Mouse (Mus musculus) limb, embryonic 13.5 days (tissue): ENCODE results near the gene Gm5788. TPM values are rescaled to one million over a fixed set of nuclear protein-coding genes. Genes with fewer than 3 reads are reported as not detected.
"Not testable (repeated sequence)": the region's sequence is repeated elsewhere in the genome, so short reads cannot be mapped to it uniquely, and the experiment has no call there.

Source experiments
- ATAC-seq: fragments of 200-750 bp; cut with Nextera tagmentation; 2 replicates; pipeline ENCODE4 v1.8.0; 2017; ENCODE audit warnings: low read depth, moderate number of reproducible peaks, moderate TSS enrichment; ENCODE audit not compliant: low FRiP score
- H3K27ac ChIP-seq: fragments of 300-500 bp; sonication (generic); 2 replicates; pipeline ENCODE4 v1.5.1; 2015; ENCODE audit warnings: inconsistent platforms, mild to moderate bottlenecking, moderate library complexity
- H3K27me3 ChIP-seq: fragments of 300-500 bp; sonication (generic); 2 replicates; pipeline ENCODE4 v1.6.1; 2015; ENCODE audit warnings: mild to moderate bottlenecking, inconsistent platforms
- H3K36me3 ChIP-seq: fragments of 300-500 bp; sonication (generic); 2 replicates; pipeline ENCODE4 v1.6.1; 2015; ENCODE audit warnings: inconsistent platforms, mild to moderate bottlenecking, moderate library complexity
- H3K4me1 ChIP-seq: fragments of 300-500 bp; sonication (generic); 2 replicates; pipeline ENCODE4 v1.6.1; 2015; ENCODE audit warnings: inconsistent platforms
- H3K4me2 ChIP-seq: fragments of 300-500 bp; sonication (generic); replicated peaks from 2 replicates; pipeline ENCODE4 v1.6.1; 2015; ENCODE audit warnings: inconsistent platforms, mild to moderate bottlenecking, moderate library complexity
- H3K4me3 ChIP-seq: fragments of 300-500 bp; sonication (generic); 2 replicates; pipeline ENCODE4 v1.5.1; 2015; ENCODE audit warnings: moderate library complexity, mild to moderate bottlenecking, inconsistent platforms
- H3K9ac ChIP-seq: fragments of 300-500 bp; sonication (generic); 2 replicates; pipeline ENCODE4 v1.6.1; 2015; ENCODE audit warnings: mild to moderate bottlenecking, inconsistent platforms
- H3K9me3 ChIP-seq: fragments of 300-500 bp; sonication (generic); 2 replicates; pipeline ENCODE4 v1.6.1; 2016; ENCODE audit warnings: inconsistent platforms
- WGBS: fragments of 180-500 bp; shearing (Covaris S2); methylation state at CpG from one replicate; pipeline ENCODE4 v1.1.7; 2015; 5-methylcytosine and 5-hydroxymethylcytosine counted together
- polyA plus RNA-seq: library from polyadenylated mRNA; unstranded; fragments of >200 nt; fragmentation: Nextera tagmentation; extraction: Ambion mirVana; gene quantifications from 2 replicates; pipeline ENCODE4 v1.2.1, GENCODE M21; 2015

The Gm5788 gene
- not detected in 2 replicates for polyA plus RNA-seq

DNA sequence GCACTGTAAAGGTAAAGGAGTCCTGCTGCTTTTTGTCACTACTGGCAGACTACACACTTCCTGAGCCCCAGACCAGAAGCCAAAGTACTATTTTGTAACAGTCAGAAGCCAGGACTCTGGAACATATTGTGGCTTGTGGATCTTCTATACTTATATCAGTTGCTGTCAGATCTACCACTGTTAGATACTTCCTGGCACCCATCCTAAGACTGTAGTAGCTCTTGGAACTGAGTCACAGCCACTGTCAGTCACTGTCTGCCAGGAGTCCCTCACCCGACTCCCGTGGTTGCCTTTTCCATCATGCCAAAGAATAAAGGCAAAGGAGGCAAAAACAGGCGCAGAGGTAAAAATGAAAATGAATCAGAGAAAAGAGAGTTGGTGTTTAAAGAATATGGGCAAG is at the start of gene Gm5788:
Gene Gm5788 (plus strand): TSS at position 301 of the 400 bp plus-strand sequence.
- not testable (repeated sequence) for H3K9me3 ChIP-seq, H3K4me3 ChIP-seq, H3K36me3 ChIP-seq, H3K4me2 ChIP-seq, H3K4me1 ChIP-seq, H3K9ac ChIP-seq, H3K27me3 ChIP-seq, ATAC-seq, H3K27ac ChIP-seq
- WGBS = 87% methylated on average over 3 of the region's 3 CpGs

DNA sequence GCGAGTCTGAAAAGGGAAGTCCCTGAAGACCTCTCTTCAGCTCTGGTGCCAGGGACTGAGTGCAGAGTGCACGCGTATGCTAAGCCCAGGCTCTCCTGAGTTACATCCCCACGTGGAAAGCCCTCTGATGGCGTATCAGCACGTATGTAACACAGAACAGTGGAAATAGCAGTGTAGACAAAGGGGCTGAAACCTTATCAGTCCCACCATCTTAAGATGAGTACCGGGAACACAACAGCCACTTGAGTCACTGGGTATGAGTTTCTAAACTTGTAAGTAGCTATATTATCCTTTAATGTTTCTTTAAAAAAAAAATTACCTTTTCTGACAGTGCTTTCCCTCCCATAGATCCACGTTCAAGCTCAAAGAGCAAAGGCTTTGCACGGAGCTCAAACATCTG is 45.1 kb upstream of the Gm5788 start:
- Histone ChIP-seq H3K4me3 (no peak overlapping the region), H3K9ac (no peak overlapping the region), H3K36me3 (peaks cover 75% of the 10 kb centered on the region), H3K4me2 (no peak overlapping the region), H3K27ac (no peak overlapping the region), H3K27me3 (no peaks in the 10 kb centered on the region), H3K4me1 (peaks cover 8% of the 10 kb centered on the region; the same call in 1 of the 2 replicates), H3K9me3 (no peaks in the 10 kb centered on the region)
- 90% methylated on average over 9 of the region's 9 CpGs for WGBS
- ATAC-seq = no peak

DNA sequence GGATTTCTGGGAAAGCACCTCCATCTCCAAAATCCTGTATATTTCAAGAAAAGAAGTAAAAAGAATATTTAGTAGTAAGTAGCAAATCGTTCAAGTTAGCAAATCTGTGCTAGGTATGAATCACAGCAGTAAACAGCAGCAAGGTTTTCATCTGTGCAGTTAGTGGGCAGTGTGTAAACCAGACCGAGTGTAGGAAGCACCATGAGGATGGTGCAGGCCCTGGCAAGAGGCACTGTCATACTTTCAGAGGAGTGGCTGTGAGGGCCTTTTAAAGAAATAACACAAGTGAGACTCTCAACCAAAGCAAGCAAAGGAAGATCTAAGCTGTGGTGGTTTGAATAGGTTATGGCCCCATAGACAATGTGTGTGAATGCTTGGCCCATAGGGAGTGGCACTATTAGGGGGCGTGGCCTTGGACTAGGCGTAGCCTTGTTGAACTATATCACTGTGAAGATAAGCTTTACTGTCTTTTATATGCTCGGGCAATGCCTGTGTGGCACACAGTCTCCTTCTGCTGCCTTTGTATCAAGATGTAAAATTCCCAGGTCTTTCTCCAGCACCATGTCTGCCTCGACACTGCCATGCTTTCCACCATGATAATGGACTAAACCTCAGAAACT is 29.7 kb upstream of the Gm5788 start:
- no peak overlapping the region for H3K4me2 ChIP-seq
- no peak for ATAC-seq
- H3K9ac ChIP-seq = no peak overlapping the region
- H3K4me1 ChIP-seq = no peaks in the 10 kb centered on the region
- no peaks in the 10 kb centered on the region for H3K9me3 ChIP-seq
- no peaks in the 10 kb centered on the region for H3K27me3 ChIP-seq
- H3K36me3 ChIP-seq = peaks cover 76% of the 10 kb centered on the region
- H3K4me3 ChIP-seq = no peak overlapping the region
- 92% methylated on average over 6 of the region's 6 CpGs for WGBS
- no peak overlapping the region for H3K27ac ChIP-seq

- peak overlapping the region; percentile 88 for H3K9ac ChIP-seq
- H3K4me1 ChIP-seq = peaks cover 11% of the 10 kb centered on the region
- no peak overlapping the region for H3K27ac ChIP-seq
- no peak for ATAC-seq
- H3K36me3 ChIP-seq = peaks cover 27% of the 10 kb centered on the region
- peak overlapping the region; percentile 68 for H3K4me2 ChIP-seq
- WGBS = 42% methylated on average over 7 of the region's 7 CpGs
- peak overlapping the region; percentile 80 for H3K4me3 ChIP-seq
- no peaks in the 10 kb centered on the region for H3K9me3 ChIP-seq
- no peaks in the 10 kb centered on the region for H3K27me3 ChIP-seq
Observed at GRCm38 (mm10) chr12:87470263-87471136, 24.0 kb upstream of the Gm5788 start.

- peak overlapping the region; percentile 88 for H3K9ac ChIP-seq
- no peaks in the 10 kb centered on the region for H3K9me3 ChIP-seq
- no peak for ATAC-seq
- H3K4me2 ChIP-seq = peak overlapping the region; percentile 68
- H3K27ac ChIP-seq = peak overlapping the region; percentile 90
- peak overlapping the region; percentile 80 for H3K4me3 ChIP-seq
- H3K27me3 ChIP-seq = no peaks in the 10 kb centered on the region
- WGBS = under 1% methylated on average over 19 of the region's 19 CpGs
- peaks cover 11% of the 10 kb centered on the region for H3K4me1 ChIP-seq
- H3K36me3 ChIP-seq = peaks cover 22% of the 10 kb centered on the region
Observed at GRCm38 (mm10) chr12:87471421-87471963, 23.0 kb upstream of the Gm5788 start.

GRCm38 (mm10) chr12:87471964-87472786 is 22.3 kb upstream of the Gm5788 start, which contains the start of gene Snw1:
Snw1 (minus strand) TSS chr12:87472274.
- Histone ChIP-seq H3K36me3 (peaks cover 15% of the 10 kb centered on the region), H3K4me1 (peaks cover 11% of the 10 kb centered on the region), H3K9me3 (no peaks in the 10 kb centered on the region), H3K27me3 (no peaks in the 10 kb centered on the region), H3K27ac (peak within 1 kb of the TSS; percentile 90), H3K4me2 (peak within 1 kb of the TSS; percentile 68), H3K4me3 (peak within 1 kb of the TSS; percentile 80), H3K9ac (peak within 1 kb of the TSS; percentile 88)
- ATAC-seq = peak; percentile 96
- 3% methylated on average over 45 of the region's 45 CpGs for WGBS

DNA sequence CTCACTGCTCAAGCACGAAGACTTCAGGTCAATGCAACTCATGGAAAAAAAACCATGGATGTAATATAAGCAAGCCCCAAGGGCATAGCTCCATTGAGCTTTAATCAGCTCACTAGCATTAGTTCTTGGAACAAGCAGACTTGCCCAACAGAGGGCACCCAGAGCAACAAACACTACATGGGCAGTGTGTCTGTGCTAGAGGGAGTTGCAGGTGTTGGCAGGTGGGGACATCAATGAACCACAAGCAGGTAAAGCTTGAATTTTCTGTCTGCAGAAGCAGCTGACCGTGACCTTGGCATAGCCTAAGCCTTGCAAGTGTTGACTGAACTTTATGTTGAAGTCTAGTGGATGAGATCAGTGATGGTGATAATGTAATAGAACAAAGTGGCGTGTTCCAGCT is 19.8 kb upstream of the Gm5788 start:
- Histone ChIP-seq H3K4me3 (no peak overlapping the region), H3K4me1 (peaks cover 11% of the 10 kb centered on the region), H3K9ac (no peak overlapping the region), H3K4me2 (no peak overlapping the region), H3K27me3 (no peaks in the 10 kb centered on the region), H3K36me3 (peaks cover 3% of the 10 kb centered on the region; the same call in 1 of the 2 replicates), H3K9me3 (no peaks in the 10 kb centered on the region), H3K27ac (no peak overlapping the region)
- ATAC-seq = no peak
- WGBS = 79% methylated on average over 3 of the region's 3 CpGs

DNA sequence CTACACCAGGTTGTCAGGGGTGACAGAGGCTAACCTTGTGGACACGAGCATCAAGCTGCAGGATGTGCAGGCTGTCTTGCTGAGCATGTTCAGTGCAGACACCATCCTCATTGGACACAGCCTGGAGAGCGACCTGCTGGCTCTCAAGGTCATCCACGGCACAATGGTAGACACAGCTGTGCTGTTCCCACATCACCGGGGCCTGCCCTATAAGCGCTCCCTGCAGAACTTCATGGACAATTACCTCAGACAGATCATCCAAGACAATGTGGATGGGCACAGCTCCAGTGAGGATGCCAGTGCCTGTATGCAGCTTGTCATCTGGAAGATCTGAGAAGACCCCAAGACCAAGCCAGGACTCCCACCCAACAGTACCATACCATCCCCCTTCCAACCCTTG is 12.0 kb upstream of the Gm5788 start:
- not testable (repeated sequence) for ATAC-seq, H3K4me2 ChIP-seq
- 83% methylated on average over 5 of the region's 5 CpGs for WGBS

DNA sequence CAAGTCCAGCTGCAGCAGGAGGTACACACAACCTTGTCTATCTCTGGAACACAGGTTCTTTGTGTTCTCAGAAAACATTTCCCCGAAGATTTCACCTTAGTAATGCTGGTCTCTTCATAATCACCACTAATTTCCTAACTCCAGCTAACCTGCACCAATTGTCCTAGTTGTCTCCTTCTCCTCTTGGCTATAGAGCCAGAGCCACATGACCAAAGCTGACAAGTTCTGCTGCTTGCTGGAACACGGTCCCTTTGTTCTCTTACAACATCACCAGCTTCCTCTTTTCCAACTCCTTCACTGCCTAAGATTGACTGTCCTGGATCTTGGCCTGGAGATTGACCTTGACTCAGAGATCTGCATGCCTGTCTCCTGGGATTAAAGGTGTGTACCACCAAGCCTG is 5.8 kb upstream of the Gm5788 start:
- not testable (repeated sequence) for H3K4me1 ChIP-seq, H3K9me3 ChIP-seq, H3K4me3 ChIP-seq, H3K36me3 ChIP-seq, H3K27ac ChIP-seq, H3K9ac ChIP-seq, H3K4me2 ChIP-seq, H3K27me3 ChIP-seq, ATAC-seq
- 78% methylated on average over 2 of the region's 2 CpGs for WGBS

More for the DNA sequence above, 12.0 kb upstream of the Gm5788 start:
- not testable (repeated sequence) for H3K36me3 ChIP-seq, H3K9me3 ChIP-seq, H3K9ac ChIP-seq, H3K4me1 ChIP-seq, H3K4me3 ChIP-seq, H3K27me3 ChIP-seq, H3K27ac ChIP-seq

- H3K4me1 ChIP-seq, H3K4me3 ChIP-seq, ATAC-seq, H3K4me2 ChIP-seq, H3K27me3 ChIP-seq, H3K27ac ChIP-seq, H3K36me3 ChIP-seq, H3K9me3 ChIP-seq, H3K9ac ChIP-seq: not testable (repeated sequence)
- WGBS = 85% methylated on average over 4 of the region's 4 CpGs
Observed at GRCm38 (mm10) chr12:87514016-87514415, 19.5 kb downstream of the Gm5788 start, which contains the start of gene Gm8300. Gm8300 (plus strand) TSS chr12:87514316.

GRCm38 (mm10) chr12:87519616-87520015 is 25.1 kb downstream of the Gm5788 start:
- not testable (repeated sequence) for H3K36me3 ChIP-seq, H3K4me1 ChIP-seq, H3K9ac ChIP-seq, H3K27me3 ChIP-seq, H3K4me2 ChIP-seq, H3K9me3 ChIP-seq, H3K4me3 ChIP-seq, H3K27ac ChIP-seq, ATAC-seq
- WGBS = 66% methylated on average over 3 of the region's 3 CpGs
